Mouse (Mus musculus): ENCODE data around the gene Klc1.

Klc1 gene

DNA sequence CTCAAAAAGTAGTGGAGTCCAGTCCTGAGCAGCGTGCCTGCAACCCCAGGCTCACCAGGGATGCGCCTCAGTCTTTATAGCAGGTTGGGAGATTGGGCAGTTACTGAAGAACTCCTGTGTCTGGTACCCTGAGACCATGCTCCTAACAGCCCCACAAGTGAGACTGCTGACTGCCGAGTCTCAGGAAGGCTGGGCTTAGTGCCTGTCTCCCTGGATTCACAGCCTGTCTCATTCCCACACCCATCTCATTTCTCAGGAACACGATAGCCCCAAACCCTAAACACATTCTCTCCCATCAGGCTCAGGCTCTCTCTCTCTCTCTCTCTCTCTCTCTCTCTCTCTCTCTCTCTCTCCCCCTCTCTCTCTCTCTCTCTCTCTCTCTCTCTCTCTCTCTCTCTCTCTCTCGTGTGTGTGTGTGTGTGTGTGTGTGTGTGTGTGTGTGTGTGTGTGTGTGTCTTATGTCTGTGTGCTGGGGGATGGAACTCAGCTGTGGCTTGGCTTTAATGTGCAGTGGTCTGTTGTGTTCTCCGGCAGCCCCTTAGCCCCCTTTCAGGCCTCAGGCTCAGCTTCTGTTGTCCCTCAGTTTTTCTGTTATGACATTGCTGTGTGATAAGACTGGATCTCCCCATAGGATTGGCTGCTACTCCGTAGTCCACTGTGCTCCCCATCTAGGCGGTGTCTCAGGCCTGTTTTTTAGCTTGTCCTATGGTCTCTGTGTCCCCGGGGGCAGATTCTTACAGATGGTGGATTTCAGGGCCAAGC lies 11.3 kb downstream of the Klc1 start:
- DNase-seq (ENCODE audit: low read depth, low spot score), result no peak

DNA sequence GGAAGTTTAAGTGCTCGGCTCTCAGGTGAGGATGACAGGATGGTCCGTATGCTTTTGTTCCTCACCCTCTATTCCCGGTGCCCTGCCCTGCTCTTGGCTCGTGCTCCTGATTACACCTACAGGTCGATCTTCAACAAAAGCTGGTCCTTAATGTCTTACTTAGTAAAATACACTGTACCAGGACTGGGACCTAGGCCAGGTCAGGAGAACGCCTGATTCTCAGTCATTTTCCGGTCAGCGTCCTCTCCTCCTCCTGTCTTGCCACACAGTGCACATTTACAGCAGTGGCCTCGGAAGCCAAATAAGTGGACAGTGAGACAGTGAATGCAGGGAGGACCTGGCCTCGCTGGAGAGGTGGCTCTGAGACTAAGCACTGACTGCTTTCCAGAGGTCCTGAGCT lies 12.0 kb downstream of the Klc1 start:
- DNase-seq (ENCODE audit: low read depth, low spot score), result no peak

- DNase-seq (ENCODE audit: low read depth, low spot score), result no peak
Measured at GRCm38 (mm10) chr12:111774156-111774555, 15.5 kb downstream of the Klc1 start.

DNA sequence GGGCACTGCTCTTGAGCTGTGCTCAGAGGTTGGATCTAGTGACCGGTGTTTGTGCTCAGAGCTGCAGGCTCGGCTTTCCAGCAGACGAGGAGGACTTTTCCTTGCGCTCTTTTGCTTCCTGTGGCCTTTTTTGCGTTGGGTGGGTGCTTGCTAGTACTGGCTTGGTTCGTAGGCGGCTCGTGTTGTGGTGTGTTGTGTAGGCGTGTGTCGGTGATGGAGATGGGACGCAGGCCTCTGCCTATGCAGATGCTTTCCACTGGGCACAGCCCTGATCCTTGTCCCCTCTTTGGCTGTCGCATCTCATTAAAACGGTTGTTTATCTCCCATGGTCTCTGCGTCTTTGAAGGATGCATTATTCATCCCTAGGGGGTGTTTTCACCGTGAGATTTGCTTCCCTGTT lies 16.2 kb downstream of the Klc1 start:
- DNase-seq (ENCODE audit: low read depth, low spot score), result no peak

DNA sequence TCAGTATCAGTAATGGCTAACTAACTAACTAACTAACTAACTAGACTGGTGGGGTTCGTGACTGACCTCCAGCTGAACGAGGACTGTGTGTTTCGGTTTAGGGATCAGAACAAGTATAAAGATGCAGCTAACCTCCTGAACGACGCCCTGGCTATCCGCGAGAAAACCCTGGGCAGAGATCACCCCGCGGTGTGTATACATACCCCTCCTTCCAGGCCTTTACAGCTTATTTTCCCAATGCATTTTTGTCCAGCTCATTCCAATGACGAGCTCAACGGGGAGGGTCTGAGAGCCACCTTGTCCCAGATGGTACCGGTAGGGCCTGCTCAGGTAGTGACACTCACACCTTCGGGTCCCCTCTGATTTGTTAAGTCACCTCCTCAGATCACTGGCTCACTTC lies 19.3 kb downstream of the Klc1 start:
- no peak for DNase-seq (ENCODE audit: low read depth, low spot score)

GRCm38 (mm10) chr12:111779544-111779943 lies 20.9 kb downstream of the Klc1 start:
- peak; percentile 24 for DNase-seq (ENCODE audit: low read depth, low spot score)

GRCm38 (mm10) chr12:111785174-111785573 lies 26.5 kb downstream of the Klc1 start:
- DNase-seq (ENCODE audit: low read depth, low spot score), result no peak

DNA sequence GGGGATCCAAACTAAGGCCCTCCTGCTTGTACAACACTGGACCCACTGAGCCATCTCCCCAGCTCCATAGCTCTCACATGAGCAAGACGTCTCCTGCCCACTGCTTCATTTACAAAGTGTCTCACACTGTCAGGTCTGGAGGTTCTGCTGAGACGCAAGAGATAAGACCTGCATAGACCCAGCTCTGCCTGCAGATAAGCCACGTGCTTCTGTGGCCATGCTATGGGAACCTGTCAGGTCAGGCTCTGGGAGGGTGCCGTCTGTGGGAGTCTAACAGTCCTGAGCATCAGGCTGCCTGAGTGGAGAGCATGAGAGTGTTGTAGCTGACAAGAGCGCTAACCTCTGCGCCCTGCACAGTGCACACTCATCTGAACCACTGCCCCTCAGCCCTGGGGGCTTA lies 28.4 kb downstream of the Klc1 start:
- DNase-seq (ENCODE audit: low read depth, low spot score), result no peak

DNA sequence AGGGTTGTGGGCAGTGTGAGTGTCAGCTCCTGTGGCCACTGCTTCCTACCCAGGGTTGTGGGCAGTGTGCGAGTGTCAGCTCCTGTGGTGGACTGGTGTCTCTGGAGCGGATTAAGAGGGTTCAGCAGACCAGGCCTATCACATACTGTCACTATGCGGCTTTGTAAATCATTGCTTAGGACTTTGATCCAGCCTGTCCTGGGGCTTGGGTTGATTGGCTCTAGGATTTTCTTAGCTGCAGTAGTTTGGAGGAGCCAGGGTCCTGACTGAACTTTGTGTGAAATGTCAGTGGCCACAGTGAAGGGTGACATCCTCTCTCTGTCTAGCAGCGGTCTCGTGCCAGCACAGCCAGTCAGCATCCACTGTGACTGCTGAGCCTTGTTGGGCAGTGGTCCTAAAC lies 31.4 kb downstream of the Klc1 start:
- no peak for DNase-seq (ENCODE audit: low read depth, low spot score)

GRCm38 (mm10) chr12:111790631-111791030 lies 32.0 kb downstream of the Klc1 start:
- no peak for DNase-seq (ENCODE audit: low read depth, low spot score)

GRCm38 (mm10) chr12:111791474-111792104 lies 32.9 kb downstream of the Klc1 start:
- no peak for DNase-seq (ENCODE audit: low read depth, low spot score)

- no peak for DNase-seq (ENCODE audit: low read depth, low spot score)
Measured at GRCm38 (mm10) chr12:111794102-111794501, 35.5 kb downstream of the Klc1 start.

DNA sequence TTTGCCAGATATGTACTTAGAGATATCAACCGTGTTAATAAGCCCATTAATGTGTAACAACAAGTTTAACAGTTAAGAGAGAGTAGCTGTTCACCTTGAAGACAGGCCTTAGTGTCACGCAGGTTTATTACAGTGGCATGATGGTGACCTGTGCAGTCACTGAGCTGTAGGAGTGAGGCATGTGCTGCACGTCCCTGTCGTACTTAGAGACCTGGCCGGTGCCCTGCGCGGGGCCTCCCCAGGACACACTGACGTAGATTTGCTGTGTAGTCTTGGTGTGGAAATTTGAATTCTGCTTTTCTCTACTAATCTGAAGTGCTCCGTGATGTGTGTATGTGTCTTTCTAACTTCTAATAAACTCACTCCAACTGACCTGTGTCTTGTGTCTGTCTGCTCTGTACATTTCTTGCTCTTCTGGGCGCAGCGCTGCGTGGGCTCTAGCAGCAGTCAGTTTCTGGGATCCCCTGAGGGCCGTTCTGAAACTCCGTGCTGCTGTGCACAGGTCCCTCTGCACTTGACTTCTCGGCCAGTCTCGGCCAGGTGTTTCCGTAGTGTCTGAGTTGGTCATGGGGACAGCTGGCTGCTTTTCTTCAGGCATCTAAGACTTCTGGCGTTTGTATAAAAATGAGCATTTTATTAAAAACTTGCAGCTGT lies 36.0 kb downstream of the Klc1 start:
- no peak for DNase-seq (ENCODE audit: low read depth, low spot score)

DNA sequence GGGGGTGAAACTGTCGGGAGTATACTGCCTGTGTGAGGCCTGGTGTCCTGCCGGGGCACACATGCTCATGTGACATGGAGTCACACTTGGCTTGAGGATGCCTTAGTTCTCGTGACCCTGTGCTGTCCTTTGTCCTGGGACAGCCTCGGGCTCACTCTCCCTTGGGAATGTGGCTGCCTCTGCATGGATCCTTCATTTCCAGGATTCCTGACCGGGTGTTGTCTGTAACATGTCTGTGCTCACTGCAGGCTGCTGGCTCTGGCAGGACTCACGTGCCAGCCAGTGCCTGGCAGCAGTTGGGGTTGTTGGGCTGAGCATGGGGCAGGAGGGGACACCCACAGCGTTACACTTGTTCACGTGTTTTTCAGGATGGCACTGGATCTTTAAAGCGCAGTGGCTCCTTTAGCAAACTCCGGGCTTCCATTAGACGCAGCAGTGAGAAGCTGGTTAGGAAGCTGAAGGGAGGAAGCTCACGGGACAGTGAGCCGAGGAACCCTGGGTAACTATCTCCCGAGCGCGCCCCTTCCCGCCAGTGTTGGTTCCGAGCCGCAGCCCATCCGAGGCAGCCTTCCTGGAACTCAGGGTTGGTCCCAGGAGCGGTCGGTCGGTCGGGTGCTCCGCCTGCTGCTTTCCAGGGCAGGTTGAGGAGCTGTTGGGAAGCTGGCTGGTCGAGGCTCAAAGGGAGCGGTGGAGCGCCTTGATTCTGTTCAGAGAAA lies 36.7 kb downstream of the Klc1 start:
- no peak for DNase-seq (ENCODE audit: low read depth, low spot score)

GRCm38 (mm10) chr12:111797251-111797650 lies 38.6 kb downstream of the Klc1 start:
- no peak for DNase-seq (ENCODE audit: low read depth, low spot score)

GRCm38 (mm10) chr12:111798493-111798892 lies 39.8 kb downstream of the Klc1 start:
- DNase-seq (ENCODE audit: low read depth, low spot score), result no peak

GRCm38 (mm10) chr12:111800459-111801183 lies 42.0 kb downstream of the Klc1 start:
- no peak for DNase-seq (ENCODE audit: low read depth, low spot score)

GRCm38 (mm10) chr12:111803538-111803937 lies 44.9 kb downstream of the Klc1 start:
- no peak for DNase-seq (ENCODE audit: low read depth, low spot score)

DNA sequence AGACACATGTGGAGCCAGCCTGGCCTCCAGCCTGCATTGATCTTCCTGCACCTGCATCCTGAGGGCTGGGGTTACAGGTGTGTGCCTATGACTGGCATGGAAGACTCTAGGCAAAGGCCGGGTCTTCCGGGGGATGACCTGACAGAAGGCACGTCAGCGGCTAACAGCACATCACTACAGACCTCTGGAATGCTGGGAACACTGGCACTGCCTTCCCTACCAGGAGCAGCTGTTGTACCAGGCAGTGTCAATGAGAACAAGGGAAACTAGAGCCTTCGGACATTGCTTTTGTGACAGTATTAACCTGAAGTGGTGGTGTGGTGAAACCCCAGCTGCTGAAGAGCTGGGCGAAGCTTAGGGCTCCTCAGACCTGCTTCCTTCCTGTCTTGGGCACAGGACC lies 50.1 kb downstream of the Klc1 start:
- DNase-seq (ENCODE audit: low read depth, low spot score), result no peak

DNA sequence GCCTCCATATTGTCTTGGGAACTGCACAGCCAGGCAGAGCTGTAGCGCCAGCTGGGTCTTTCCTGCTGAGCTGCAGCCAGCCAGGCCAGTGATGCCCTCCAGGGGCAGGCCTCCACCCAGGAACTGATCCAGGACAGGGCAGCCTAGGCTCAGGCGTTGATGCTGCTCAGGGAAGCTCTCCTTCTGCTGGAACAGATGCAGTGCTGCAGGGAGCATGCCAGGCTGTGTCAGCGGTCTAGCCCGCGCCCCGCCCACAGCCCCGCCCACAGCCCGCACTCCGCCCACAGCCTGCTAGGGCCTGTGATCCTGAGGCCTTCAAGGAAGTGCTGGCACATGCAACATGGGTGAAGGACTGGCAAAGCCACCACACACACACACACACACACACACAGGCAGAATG lies 51.1 kb downstream of the Klc1 start:
- DNase-seq (ENCODE audit: low read depth, low spot score), result peak; percentile 84

GRCm38 (mm10) chr12:111812075-111812474 lies 53.4 kb downstream of the Klc1 start:
- DNase-seq (ENCODE audit: low read depth, low spot score), result peak; percentile 16

DNA sequence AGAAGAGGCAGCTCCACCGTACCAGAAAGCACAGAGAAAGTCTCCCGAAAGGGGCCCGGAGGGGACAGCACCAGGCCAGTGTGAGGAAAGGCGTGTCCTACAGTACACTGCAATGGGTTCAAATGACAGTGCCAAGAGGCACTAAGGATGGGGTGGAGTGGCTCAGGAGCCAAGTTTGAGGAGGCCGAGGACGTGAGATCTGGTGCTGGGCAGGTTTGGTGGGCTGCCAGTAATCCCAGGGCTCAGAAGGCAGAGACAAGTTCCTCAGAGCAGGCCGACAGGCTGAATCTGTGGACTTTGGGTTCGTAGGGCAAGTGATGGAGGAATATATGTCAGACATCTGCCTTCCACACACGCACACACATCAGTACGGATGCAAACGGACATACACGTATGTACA lies 54.0 kb downstream of the Klc1 start:
- peak; percentile 21 for DNase-seq (ENCODE audit: low read depth, low spot score)

Data from CD4-positive, CD25-positive, alpha-beta regulatory T cell, adult 2 months (primary cell).